Mouse (Mus musculus): Measurements from ENCODE around the gene Srp54c.

The Srp54c gene

DNA sequence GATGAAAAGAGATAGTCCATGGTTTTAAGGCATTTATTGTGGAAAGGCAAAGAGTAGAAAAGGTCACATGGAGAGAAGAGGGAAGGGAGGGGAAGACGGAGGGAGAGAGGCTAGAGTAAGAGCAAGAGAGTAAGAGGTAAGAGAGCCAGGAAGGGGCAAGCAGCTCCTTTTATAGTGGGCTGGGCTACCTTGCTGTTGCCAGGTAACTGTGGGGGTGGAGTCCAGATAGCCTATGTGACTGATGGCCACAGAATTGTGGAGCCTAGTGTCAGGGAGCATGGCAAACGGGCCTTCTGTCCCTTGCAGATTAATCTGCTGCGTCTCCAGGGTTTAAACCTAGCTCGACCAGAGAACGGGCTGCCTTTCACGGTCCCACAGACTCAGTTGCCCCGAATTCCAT, 81.9 kb downstream of the Srp54c start:
- DNase-seq (ENCODE audit: low spot score) = no peak

Data from urinary bladder, postnatal 25 days (tissue).